Mouse (Mus musculus) activated CD4-positive, CD25-positive, alpha-beta regulatory T cell, adult 9 weeks (primary cell): ENCODE measurements around the gene Vgll1. TPM values are rescaled to one million over a fixed set of nuclear protein-coding genes. Genes with fewer than 3 reads are reported as not detected.

Experiments
- polyA plus RNA-seq: library from polyadenylated mRNA; unstranded; fragments of 100-300 nt; shearing (Covaris generic); gene quantifications from one replicate; pipeline ENCODE4 v1.2.1, GENCODE M21; 2017

Gene Vgll1
- polyA plus RNA-seq, result not detected

GRCm38 (mm10) chrX:57087806-57088205 is at the start of gene Vgll1:
Vgll1 (plus strand) TSS chrX:57088106.

DNA sequence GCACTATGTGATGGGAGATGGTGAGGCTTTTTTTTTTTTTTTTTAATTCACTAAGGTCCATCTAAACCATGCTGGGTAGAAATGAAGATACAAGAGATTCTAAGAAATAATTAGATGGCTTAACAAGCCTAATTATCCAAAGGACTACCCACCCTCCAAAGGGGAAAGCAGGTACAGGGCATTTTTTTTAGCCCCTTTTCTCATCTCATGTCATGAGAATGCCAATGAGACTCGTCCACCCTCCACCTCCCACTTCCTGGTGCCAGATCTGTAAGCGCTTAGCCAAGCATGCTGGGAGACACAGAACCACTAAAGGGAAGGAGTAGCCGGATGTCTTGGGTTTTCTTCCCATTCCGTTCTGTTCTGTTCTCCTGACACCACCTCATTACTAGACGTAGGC is 45.1 kb upstream of the Vgll1 start, which contains the start of gene Brs3:
Gene Brs3 (plus strand): TSS at position 301 of the 400 bp plus-strand sequence.

GRCm38 (mm10) chrX:57053174-57053992 is 34.5 kb upstream of the Vgll1 start, which contains the start of gene Htatsf1:
Htatsf1 (plus strand) TSS chrX:57053583.

Other genes starting within 250 kb of the Vgll1 start
- not detected for gene Adgrg4, start 217.9 kb upstream of the Vgll1 start, polyA plus RNA-seq
- not detected for gene Brs3, start 45.0 kb upstream of the Vgll1 start, polyA plus RNA-seq
- 34.3 TPM for gene Htatsf1, start 34.5 kb upstream of the Vgll1 start, polyA plus RNA-seq
- gene Cd40lg, start 124.0 kb downstream of the Vgll1 start, polyA plus RNA-seq, result 46.7 TPM